Mouse (Mus musculus) fat pad, adult 2 months (tissue): Measurements from ENCODE around the gene Myd88.

Source experiments
- DNase-seq: peaks from one replicate; pipeline ENCODE4 v3.0.0-alpha.2; 2011; ENCODE audit warnings: low read depth, low spot score; ENCODE audit errors: extremely low read depth

Gene Myd88

GRCm38 (mm10) chr9:119305863-119306262 is 35.3 kb downstream of the Myd88 start:
- peak; percentile 90 for DNase-seq

GRCm38 (mm10) chr9:119298563-119298962 is 42.6 kb downstream of the Myd88 start:
- DNase-seq = no peak

DNA sequence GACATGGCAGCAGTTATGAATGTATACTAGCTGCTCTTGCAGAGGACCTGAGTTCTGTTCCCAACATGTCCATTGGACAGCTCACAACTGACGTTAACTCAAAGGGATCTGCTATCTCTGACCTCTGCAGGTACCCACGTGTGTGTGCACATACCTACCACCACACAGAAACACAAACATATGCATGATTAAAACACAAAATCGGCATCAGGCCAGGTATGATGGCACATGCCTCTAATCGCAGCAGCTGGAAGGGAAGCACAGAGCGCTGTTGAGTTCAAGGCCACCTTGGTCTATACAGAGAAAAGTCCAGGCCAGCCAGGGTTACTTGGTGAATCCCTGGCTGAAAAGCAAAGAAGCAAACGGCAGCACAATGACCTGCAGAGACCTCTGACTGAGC is 43.5 kb downstream of the Myd88 start:
- DNase-seq = no peak

- DNase-seq = no peak
These were observed 50.4 kb downstream of the Myd88 start for GRCm38 (mm10) chr9:119290791-119291190.
